Mouse (Mus musculus) E14TG2a.4 (cell line): ENCODE measurements around the gene Gmpr.

Source experiments
- H3K27me3 ChIP-seq: 2 replicates; pipeline ENCODE4 v1.6.1; 2014; ENCODE audit warnings: low read length, control low read depth; ENCODE audit not compliant: insufficient read depth
- H3K36me3 ChIP-seq: 2 replicates; pipeline ENCODE4 v1.6.1; 2014; ENCODE audit warnings: low read length, control low read depth; ENCODE audit not compliant: insufficient read depth
- H3K4me1 ChIP-seq: replicated peaks from 2 replicates; pipeline ENCODE4 v1.6.1; 2014; ENCODE audit warnings: low read depth, low read length, control low read depth
- H3K4me3 ChIP-seq: replicated peaks from 2 replicates; pipeline ENCODE4 v1.5.1; 2014; ENCODE audit warnings: mild to moderate bottlenecking, low read length
- H3K9me3 ChIP-seq: 2 replicates; pipeline ENCODE4 v1.6.1; 2014; ENCODE audit warnings: low read length, control low read depth
- CTCF ChIP-seq: conservative IDR thresholded peaks from 2 replicates; pipeline ENCODE4 v1.5.1; 2014; ENCODE audit warnings: low read length
- NANOG ChIP-seq: IDR thresholded peaks from 2 replicates; pipeline ENCODE4 v1.6.1; 2014; ENCODE audit warnings: borderline replicate concordance, low read length, mixed read lengths
- POU5F1 ChIP-seq: IDR thresholded peaks from 2 replicates; pipeline ENCODE4 v1.6.1; 2014; ENCODE audit warnings: low read length, borderline replicate concordance

The Gmpr gene

GRCm38 (mm10) chr13:45524791-45525435 is 17.7 kb downstream of the Gmpr start:
- H3K4me3 ChIP-seq: no peak overlapping the region
- TF ChIP-seq NANOG (no peak), POU5F1 (no peak), CTCF (no peak)
- no peaks in the 10 kb centered on the region for H3K9me3 ChIP-seq
- peaks cover 7% of the 10 kb centered on the region for H3K4me1 ChIP-seq
- H3K27me3 ChIP-seq: no peaks in the 10 kb centered on the region
- H3K36me3 ChIP-seq: peaks cover 4% of the 10 kb centered on the region; the same call in 1 of the 2 replicates

GRCm38 (mm10) chr13:45526230-45526629 is 19.0 kb downstream of the Gmpr start:
- H3K36me3 ChIP-seq: peaks cover 6% of the 10 kb centered on the region; the same call in 1 of the 2 replicates
- TF ChIP-seq NANOG (no peak), CTCF (no peak), POU5F1 (no peak)
- H3K4me1 ChIP-seq: 0 out of 2 replicates have a peak, but pooled peaks cover 6% of the 10 kb centered on the region
- H3K4me3 ChIP-seq: no peak overlapping the region
- no peaks in the 10 kb centered on the region for H3K9me3 ChIP-seq
- no peaks in the 10 kb centered on the region for H3K27me3 ChIP-seq

- Histone ChIP-seq H3K4me3 (no peak overlapping the region), H3K27me3 (no peaks in the 10 kb centered on the region), H3K9me3 (peaks cover 5% of the 10 kb centered on the region), H3K36me3 (peaks cover 9% of the 10 kb centered on the region), H3K4me1 (peaks cover 10% of the 10 kb centered on the region)
- TF ChIP-seq POU5F1 (no peak), NANOG (no peak)
These were observed 20.2 kb downstream of the Gmpr start for GRCm38 (mm10) chr13:45527232-45527964.

- Histone ChIP-seq H3K4me3 (no peak overlapping the region), H3K36me3 (peaks cover 21% of the 10 kb centered on the region), H3K27me3 (no peaks in the 10 kb centered on the region), H3K4me1 (peaks cover 10% of the 10 kb centered on the region), H3K9me3 (peaks cover 17% of the 10 kb centered on the region)
- no peak for TF ChIP-seq NANOG
- no peak for TF ChIP-seq POU5F1
- no peak for TF ChIP-seq CTCF
These were observed 21.5 kb downstream of the Gmpr start for GRCm38 (mm10) chr13:45528787-45529186.

GRCm38 (mm10) chr13:45530754-45531153 is 23.5 kb downstream of the Gmpr start:
- no peak for TF ChIP-seq NANOG
- no peak for TF ChIP-seq POU5F1
- no peak for TF ChIP-seq CTCF
- Histone ChIP-seq H3K27me3 (no peaks in the 10 kb centered on the region), H3K36me3 (peaks cover 21% of the 10 kb centered on the region), H3K4me3 (no peak overlapping the region), H3K9me3 (peaks cover 17% of the 10 kb centered on the region), H3K4me1 (peaks cover 10% of the 10 kb centered on the region)

GRCm38 (mm10) chr13:45535731-45536453 is 28.6 kb downstream of the Gmpr start:
- Histone ChIP-seq H3K4me1 (peaks cover 12% of the 10 kb centered on the region), H3K27me3 (no peaks in the 10 kb centered on the region), H3K36me3 (peaks cover 15% of the 10 kb centered on the region), H3K4me3 (no peak overlapping the region), H3K9me3 (peaks cover 17% of the 10 kb centered on the region)
- TF ChIP-seq POU5F1 (no peak), CTCF (no peak), NANOG (no peak)

GRCm38 (mm10) chr13:45537110-45537509 is 29.9 kb downstream of the Gmpr start:
- TF ChIP-seq CTCF (no peak), NANOG (no peak)
- Histone ChIP-seq H3K27me3 (no peaks in the 10 kb centered on the region), H3K4me3 (no peak overlapping the region), H3K4me1 (peaks cover 6% of the 10 kb centered on the region), H3K36me3 (peaks cover 15% of the 10 kb centered on the region), H3K9me3 (peaks cover 15% of the 10 kb centered on the region)

GRCm38 (mm10) chr13:45538091-45538490 is 30.8 kb downstream of the Gmpr start:
- TF ChIP-seq NANOG (no peak), CTCF (no peak), POU5F1 (no peak)
- Histone ChIP-seq H3K4me1 (peaks cover 6% of the 10 kb centered on the region; the same call in 1 of the 2 replicates), H3K9me3 (peaks cover 5% of the 10 kb centered on the region), H3K36me3 (peaks cover 13% of the 10 kb centered on the region; the same call in 1 of the 2 replicates), H3K27me3 (no peaks in the 10 kb centered on the region), H3K4me3 (no peak overlapping the region)
